Mouse (Mus musculus): Measurements from ENCODE around the gene Chil1. TPM values are rescaled to one million over a fixed set of nuclear protein-coding genes. Genes with fewer than 3 reads are reported as not detected.

Chil1 gene
- polyA plus RNA-seq, 1 experiment from 2014 or later = 3.7 TPM

- no peak overlapping the region for H3K4me3 ChIP-seq (replicated peaks; ENCODE audit: low read depth, low read length)
- no peak overlapping the region for H3K9ac ChIP-seq (replicated peaks; ENCODE audit: low read length)
- no peaks in the 10 kb centered on the region for H3K4me1 ChIP-seq (ENCODE audit: control insufficient read depth, insufficient read depth, low read length)
- no peak overlapping the region for H3K27ac ChIP-seq (replicated peaks; ENCODE audit: low read depth, low read length)
- ATAC-seq (ENCODE audit: low FRiP score, low TSS enrichment) (no peak), DNase-seq (no peak)
- no peaks in the 10 kb centered on the region for H3K9me3 ChIP-seq (ENCODE audit: control insufficient read depth, low read length)
- no peak overlapping the region for H3K4me2 ChIP-seq (ENCODE audit: low read length)
- no peaks in the 10 kb centered on the region for H3K36me3 ChIP-seq (ENCODE audit: control insufficient read depth, insufficient read depth, low read length)
- H3K27me3 ChIP-seq (ENCODE audit: control insufficient read depth, insufficient read depth, low read length) = no peaks in the 10 kb centered on the region
- WGBS = 91% methylated on average over 3 of the region's 3 CpGs
Observed at GRCm38 (mm10) chr1:134166547-134166946, 15.4 kb upstream of the Chil1 start.

GRCm38 (mm10) chr1:134167416-134168305 is 14.3 kb upstream of the Chil1 start:
- ATAC-seq (ENCODE audit: low FRiP score, low TSS enrichment) (no peak), DNase-seq (no peak)
- Histone ChIP-seq H3K36me3 (ENCODE audit: control insufficient read depth, insufficient read depth, low read length) (no peaks in the 10 kb centered on the region), H3K4me3 (replicated peaks; ENCODE audit: low read depth, low read length) (no peak overlapping the region), H3K27ac (replicated peaks; ENCODE audit: low read depth, low read length) (no peak overlapping the region), H3K9ac (replicated peaks; ENCODE audit: low read length) (no peak overlapping the region), H3K9me3 (ENCODE audit: control insufficient read depth, low read length) (no peaks in the 10 kb centered on the region), H3K27me3 (ENCODE audit: control insufficient read depth, insufficient read depth, low read length) (no peaks in the 10 kb centered on the region), H3K4me1 (ENCODE audit: control insufficient read depth, insufficient read depth, low read length) (no peaks in the 10 kb centered on the region), H3K4me2 (ENCODE audit: low read length) (no peak overlapping the region)
- 52% methylated on average over 14 of the region's 14 CpGs for WGBS

GRCm38 (mm10) chr1:134168567-134168966 is 13.4 kb upstream of the Chil1 start:
- no peaks in the 10 kb centered on the region for H3K36me3 ChIP-seq (ENCODE audit: control insufficient read depth, insufficient read depth, low read length)
- H3K27ac ChIP-seq (replicated peaks; ENCODE audit: low read depth, low read length) = no peak overlapping the region
- no peaks in the 10 kb centered on the region for H3K9me3 ChIP-seq (ENCODE audit: control insufficient read depth, low read length)
- no peak overlapping the region for H3K4me2 ChIP-seq (ENCODE audit: low read length)
- H3K4me3 ChIP-seq (replicated peaks; ENCODE audit: low read depth, low read length) = no peak overlapping the region
- no peaks in the 10 kb centered on the region for H3K4me1 ChIP-seq (ENCODE audit: control insufficient read depth, insufficient read depth, low read length)
- H3K9ac ChIP-seq (replicated peaks; ENCODE audit: low read length) = no peak overlapping the region
- ATAC-seq (ENCODE audit: low FRiP score, low TSS enrichment) (no peak), DNase-seq (no peak)
- 92% methylated on average over 3 of the region's 3 CpGs for WGBS
- no peaks in the 10 kb centered on the region for H3K27me3 ChIP-seq (ENCODE audit: control insufficient read depth, insufficient read depth, low read length)

- Histone ChIP-seq H3K9me3 (ENCODE audit: control insufficient read depth, low read length) (no peaks in the 10 kb centered on the region), H3K4me3 (replicated peaks; ENCODE audit: low read depth, low read length) (no peak overlapping the region), H3K4me2 (ENCODE audit: low read length) (no peak overlapping the region), H3K9ac (replicated peaks; ENCODE audit: low read length) (no peak overlapping the region), H3K36me3 (ENCODE audit: control insufficient read depth, insufficient read depth, low read length) (no peaks in the 10 kb centered on the region), H3K4me1 (ENCODE audit: control insufficient read depth, insufficient read depth, low read length) (no peaks in the 10 kb centered on the region), H3K27me3 (ENCODE audit: control insufficient read depth, insufficient read depth, low read length) (no peaks in the 10 kb centered on the region), H3K27ac (replicated peaks; ENCODE audit: low read depth, low read length) (no peak overlapping the region)
- no peak for ATAC-seq (ENCODE audit: low FRiP score, low TSS enrichment)
- WGBS = 88% methylated on average over 8 of the region's 8 CpGs
- DNase-seq = no peak
Observed at GRCm38 (mm10) chr1:134168985-134169697, 12.8 kb upstream of the Chil1 start.

- Histone ChIP-seq H3K9me3 (ENCODE audit: control insufficient read depth, low read length) (no peaks in the 10 kb centered on the region), H3K4me2 (ENCODE audit: low read length) (no peak overlapping the region), H3K27ac (replicated peaks; ENCODE audit: low read depth, low read length) (no peak overlapping the region), H3K9ac (replicated peaks; ENCODE audit: low read length) (no peak overlapping the region), H3K4me1 (ENCODE audit: control insufficient read depth, insufficient read depth, low read length) (no peaks in the 10 kb centered on the region), H3K4me3 (replicated peaks; ENCODE audit: low read depth, low read length) (no peak overlapping the region), H3K27me3 (ENCODE audit: control insufficient read depth, insufficient read depth, low read length) (no peaks in the 10 kb centered on the region), H3K36me3 (ENCODE audit: control insufficient read depth, insufficient read depth, low read length) (no peaks in the 10 kb centered on the region)
- 67% methylated on average over 7 of the region's 7 CpGs for WGBS
- DNase-seq (no peak), ATAC-seq (ENCODE audit: low FRiP score, low TSS enrichment) (no peak)
Observed at GRCm38 (mm10) chr1:134173081-134173480, 8.9 kb upstream of the Chil1 start.

GRCm38 (mm10) chr1:134177976-134178375 is 4.0 kb upstream of the Chil1 start:
- Histone ChIP-seq H3K27ac (replicated peaks; ENCODE audit: low read depth, low read length) (no peak overlapping the region), H3K36me3 (ENCODE audit: control insufficient read depth, insufficient read depth, low read length) (no peaks in the 10 kb centered on the region), H3K4me2 (ENCODE audit: low read length) (no peak overlapping the region), H3K9ac (replicated peaks; ENCODE audit: low read length) (no peak overlapping the region), H3K9me3 (ENCODE audit: control insufficient read depth, low read length) (no peaks in the 10 kb centered on the region), H3K27me3 (ENCODE audit: control insufficient read depth, insufficient read depth, low read length) (no peaks in the 10 kb centered on the region), H3K4me3 (replicated peaks; ENCODE audit: low read depth, low read length) (no peak overlapping the region), H3K4me1 (ENCODE audit: control insufficient read depth, insufficient read depth, low read length) (no peaks in the 10 kb centered on the region)
- no peak for DNase-seq
- ATAC-seq (ENCODE audit: low FRiP score, low TSS enrichment) = no peak
- 87% methylated on average over 5 of the region's 5 CpGs for WGBS

GRCm38 (mm10) chr1:134184089-134184488 is 2.1 kb downstream of the Chil1 start:
- no peak overlapping the region for H3K9ac ChIP-seq (replicated peaks; ENCODE audit: low read length)
- H3K4me1 ChIP-seq (ENCODE audit: control insufficient read depth, insufficient read depth, low read length) = peaks cover 16% of the 10 kb centered on the region
- no peak overlapping the region for H3K4me2 ChIP-seq (ENCODE audit: low read length)
- no peak for DNase-seq
- no peaks in the 10 kb centered on the region for H3K9me3 ChIP-seq (ENCODE audit: control insufficient read depth, low read length)
- no peak overlapping the region for H3K27ac ChIP-seq (replicated peaks; ENCODE audit: low read depth, low read length)
- H3K4me3 ChIP-seq (replicated peaks; ENCODE audit: low read depth, low read length) = no peak overlapping the region
- ATAC-seq (ENCODE audit: low FRiP score, low TSS enrichment) = no peak
- H3K27me3 ChIP-seq (ENCODE audit: control insufficient read depth, insufficient read depth, low read length) = no peaks in the 10 kb centered on the region
- 87% methylated on average over 4 of the region's 4 CpGs for WGBS
- H3K36me3 ChIP-seq (ENCODE audit: control insufficient read depth, insufficient read depth, low read length) = no peaks in the 10 kb centered on the region

- Histone ChIP-seq H3K27ac (replicated peaks; ENCODE audit: low read depth, low read length) (peak overlapping the region; percentile 65), H3K4me3 (replicated peaks; ENCODE audit: low read depth, low read length) (no peak overlapping the region), H3K27me3 (ENCODE audit: control insufficient read depth, insufficient read depth, low read length) (no peaks in the 10 kb centered on the region), H3K9me3 (ENCODE audit: control insufficient read depth, low read length) (no peaks in the 10 kb centered on the region), H3K4me1 (ENCODE audit: control insufficient read depth, insufficient read depth, low read length) (peaks cover 22% of the 10 kb centered on the region), H3K9ac (replicated peaks; ENCODE audit: low read length) (no peak overlapping the region), H3K36me3 (ENCODE audit: control insufficient read depth, insufficient read depth, low read length) (no peaks in the 10 kb centered on the region), H3K4me2 (ENCODE audit: low read length) (no peak overlapping the region)
- ATAC-seq (ENCODE audit: low FRiP score, low TSS enrichment) (no peak), DNase-seq (peak; percentile 65)
- WGBS = 47% methylated on average over 5 of the region's 5 CpGs
Observed at GRCm38 (mm10) chr1:134188217-134188616, 6.2 kb downstream of the Chil1 start.
